Mouse (Mus musculus) gastrocnemius, postnatal 14 days (tissue): ENCODE results near the gene Spata33. TPM values are rescaled to one million over a fixed set of nuclear protein-coding genes. Genes with fewer than 3 reads are reported as not detected.
A peak's percentile ranks its signal among the peaks of the same experiment; 100 is the strongest.
"Not testable (repeated sequence)": the region's sequence is repeated elsewhere in the genome, so short reads cannot be mapped to it uniquely, and the experiment has no call there.

Source experiments
- DNase-seq: peaks from one replicate; pipeline ENCODE4 v3.0.0; 2021; ENCODE audit warnings: mixed read lengths
- intact Hi-C: fragments of 180-260 bp; cut with DNase I; formaldehyde crosslinking; loops from one replicate; pipeline ENCODE4 v1.15.1; 2025; ENCODE audit warnings: low total_unique reads
- total RNA-seq, 2 experiments: library from RNA; stranded (reverse); gene quantifications; 2 replicates each; pipeline ENCODE4 v1.2.3; 2021

Gene Spata33
- total RNA-seq, 2 experiments from 2014 or later, result 1.6 to 1.8 TPM

GRCm38 (mm10) chr8:123230326-123230725 lies 17.7 kb downstream of the Spata33 start:
- DNase-seq, intact Hi-C loops: not testable (repeated sequence)

GRCm38 (mm10) chr8:123231742-123232141 lies 19.1 kb downstream of the Spata33 start:
- DNase-seq, result no peak
- intact Hi-C loops, result no loop called here

- DNase-seq, result no peak
- intact Hi-C loops, result no loop called here
These were observed 19.9 kb downstream of the Spata33 start for GRCm38 (mm10) chr8:123232553-123232952.

- peak; percentile 47 for DNase-seq
- intact Hi-C loops, result no loop called here
These were observed 20.7 kb downstream of the Spata33 start for GRCm38 (mm10) chr8:123233300-123233699.

GRCm38 (mm10) chr8:123233760-123234159 lies 21.1 kb downstream of the Spata33 start:
- intact Hi-C loops, result no loop called here
- DNase-seq, result no peak

GRCm38 (mm10) chr8:123234918-123235519 lies 22.4 kb downstream of the Spata33 start:
- no peak for DNase-seq
- intact Hi-C loops, result no loop called here

- DNase-seq, result peak; percentile 81
- intact Hi-C loops, result no loop called here
These were observed 23.2 kb downstream of the Spata33 start, which contains the start of gene Spata2l for GRCm38 (mm10) chr8:123235520-123236497. Spata2l (minus strand) TSS chr8:123236233.

GRCm38 (mm10) chr8:123239398-123239797 lies 26.8 kb downstream of the Spata33 start:
- intact Hi-C loops, result no loop called here
- no peak for DNase-seq

- no peak for DNase-seq
- intact Hi-C loops, result no loop called here
These were observed 29.7 kb downstream of the Spata33 start for GRCm38 (mm10) chr8:123242107-123242923.

GRCm38 (mm10) chr8:123243053-123243452 lies 30.4 kb downstream of the Spata33 start:
- intact Hi-C loops, result no loop called here
- no peak for DNase-seq

- intact Hi-C loops, result no loop called here
- no peak for DNase-seq
These were observed 31.8 kb downstream of the Spata33 start for GRCm38 (mm10) chr8:123244382-123244781.

GRCm38 (mm10) chr8:123245543-123245942 lies 32.9 kb downstream of the Spata33 start:
- DNase-seq, result no peak
- intact Hi-C loops, result no loop called here

GRCm38 (mm10) chr8:123247748-123248147 lies 35.1 kb downstream of the Spata33 start:
- no peak for DNase-seq
- intact Hi-C loops, result no loop called here

- DNase-seq, result no peak
- intact Hi-C loops, result no loop called here
These were observed 36.0 kb downstream of the Spata33 start for GRCm38 (mm10) chr8:123248596-123248995.

GRCm38 (mm10) chr8:123250940-123251339 lies 38.3 kb downstream of the Spata33 start:
- no peak for DNase-seq
- intact Hi-C loops, result no loop called here

GRCm38 (mm10) chr8:123252925-123253324 lies 40.3 kb downstream of the Spata33 start:
- intact Hi-C loops, result no loop called here
- no peak for DNase-seq

GRCm38 (mm10) chr8:123253451-123254098 lies 40.9 kb downstream of the Spata33 start:
- intact Hi-C loops, result no loop called here
- no peak for DNase-seq

- intact Hi-C loops, result no loop called here
These were observed 41.7 kb downstream of the Spata33 start, which contains the start of the genes Zfp276 and Vps9d1 for GRCm38 (mm10) chr8:123254099-123254885. Zfp276 (plus strand) TSS chr8:123254195. Vps9d1 (minus strand) TSS chr8:123254348.

More at GRCm38 (mm10) chr8:123254099-123254885, 41.7 kb downstream of the Spata33 start, which contains the start of the genes Zfp276 and Vps9d1:
- peak; percentile 88 for DNase-seq
